Mouse (Mus musculus): Measurements from ENCODE around the gene Lbx2. TPM values are rescaled to one million over a fixed set of nuclear protein-coding genes. Genes with fewer than 3 reads are reported as not detected.

Lbx2 gene
- not detected in 2 replicates for total RNA-seq (2023)

DNA sequence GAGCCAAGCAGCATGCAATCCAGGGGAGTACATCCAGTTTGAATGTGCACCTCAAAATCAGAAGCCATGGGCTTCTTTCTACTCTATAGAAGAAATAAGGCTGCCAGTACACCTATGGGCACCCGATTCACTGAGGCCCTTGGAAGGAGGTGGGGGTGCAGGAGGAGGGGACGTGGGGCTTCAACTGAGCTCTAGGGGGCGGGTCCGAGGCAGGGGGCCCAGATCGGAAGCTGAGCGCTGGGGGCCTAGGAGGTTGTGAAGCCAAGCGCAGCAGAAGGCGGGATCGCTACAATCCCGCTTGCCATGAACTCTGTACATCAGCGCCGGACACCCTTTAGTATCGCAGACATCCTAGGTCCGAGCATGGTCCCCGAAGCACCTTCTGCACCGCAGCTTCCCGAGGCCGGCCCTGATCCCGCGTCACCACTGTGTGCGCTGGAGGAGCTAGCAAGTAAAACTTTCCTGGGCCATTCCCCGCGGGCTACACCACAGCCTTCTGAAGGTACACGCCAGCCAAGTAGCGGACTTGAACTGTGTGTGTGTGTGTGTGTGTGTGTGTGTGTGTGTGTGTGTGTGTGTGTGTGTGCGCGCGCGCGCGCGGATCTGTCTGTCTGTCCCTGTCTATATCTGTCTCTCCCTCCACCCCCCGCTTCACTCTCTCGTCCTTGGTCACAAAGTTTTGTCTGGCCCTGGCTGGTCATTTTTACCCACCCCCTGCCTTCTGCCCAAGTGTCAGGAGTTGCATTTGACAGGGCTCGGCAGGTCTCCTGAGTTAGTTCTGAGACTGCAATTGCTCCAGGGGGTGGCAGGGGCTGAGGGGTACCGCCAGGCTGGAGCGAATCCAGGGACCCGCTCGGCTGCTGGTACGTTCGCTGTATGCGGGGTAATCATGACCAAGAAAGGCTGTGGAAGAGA is at the start of gene Lbx2:
Lbx2 (plus strand) TSS at position 247 of the 915 bp plus-strand sequence.

GRCm38 (mm10) chr6:83054074-83054851 is 31.9 kb upstream of the Lbx2 start, which contains the start of gene Aup1:
TSS of gene Aup1 (plus strand) at chr6:83054521.

GRCm38 (mm10) chr6:83054871-83055431 is 31.2 kb upstream of the Lbx2 start, which contains the start of gene Htra2:
TSS of gene Htra2 (minus strand) at chr6:83055273.

GRCm38 (mm10) chr6:83057790-83058189 is 28.4 kb upstream of the Lbx2 start, which contains the start of gene Dqx1:
TSS of gene Dqx1 (plus strand) at chr6:83057844.

GRCm38 (mm10) chr6:83070247-83070310 is 16.1 kb upstream of the Lbx2 start, which contains the start of gene Tlx2:
TSS of gene Tlx2 (minus strand) at chr6:83070293.

DNA sequence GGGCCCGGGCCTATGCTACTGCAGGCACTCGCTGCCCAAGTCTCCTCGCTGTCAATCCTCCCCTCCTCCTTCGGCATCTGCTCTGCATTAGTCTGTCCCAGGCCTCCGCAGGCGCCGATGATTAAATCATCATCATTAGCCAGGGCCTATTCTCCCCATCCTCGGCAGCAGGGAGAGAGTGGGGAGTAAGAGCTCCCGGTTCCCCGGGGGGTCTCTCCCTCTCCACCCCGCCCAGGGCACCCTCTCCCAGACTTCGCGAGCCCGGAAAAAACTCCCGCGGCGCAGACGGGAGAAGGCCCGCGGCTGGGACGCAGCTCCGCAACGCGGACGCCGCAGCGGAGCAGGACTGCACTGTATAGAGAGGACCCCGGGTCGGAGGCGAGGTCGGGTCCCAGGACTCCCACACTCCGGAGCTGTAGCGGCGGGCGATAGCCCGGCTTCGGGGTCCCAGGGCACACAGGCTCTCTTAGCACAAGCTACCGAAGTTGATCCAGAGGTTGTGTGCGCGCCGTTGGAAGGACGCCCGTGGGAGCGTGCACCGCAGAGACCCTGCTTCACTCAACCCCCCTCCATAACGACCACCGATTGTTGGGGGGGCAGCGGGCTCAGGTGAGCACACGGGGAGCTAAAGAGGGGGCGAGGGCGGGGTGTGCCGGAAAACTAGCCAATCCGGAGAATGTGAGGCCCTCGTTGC is 8.4 kb upstream of the Lbx2 start, which contains the start of gene Pcgf1:
Pcgf1 (plus strand) TSS at position 240 of the 694 bp plus-strand sequence.

GRCm38 (mm10) chr6:83101316-83101687 is 15.1 kb downstream of the Lbx2 start, which contains the start of the genes Ccdc142 and Gm42688:
TSS of gene Ccdc142 (plus strand) at chr6:83101601.
TSS of gene Gm42688 (plus strand) at chr6:83101617.

DNA sequence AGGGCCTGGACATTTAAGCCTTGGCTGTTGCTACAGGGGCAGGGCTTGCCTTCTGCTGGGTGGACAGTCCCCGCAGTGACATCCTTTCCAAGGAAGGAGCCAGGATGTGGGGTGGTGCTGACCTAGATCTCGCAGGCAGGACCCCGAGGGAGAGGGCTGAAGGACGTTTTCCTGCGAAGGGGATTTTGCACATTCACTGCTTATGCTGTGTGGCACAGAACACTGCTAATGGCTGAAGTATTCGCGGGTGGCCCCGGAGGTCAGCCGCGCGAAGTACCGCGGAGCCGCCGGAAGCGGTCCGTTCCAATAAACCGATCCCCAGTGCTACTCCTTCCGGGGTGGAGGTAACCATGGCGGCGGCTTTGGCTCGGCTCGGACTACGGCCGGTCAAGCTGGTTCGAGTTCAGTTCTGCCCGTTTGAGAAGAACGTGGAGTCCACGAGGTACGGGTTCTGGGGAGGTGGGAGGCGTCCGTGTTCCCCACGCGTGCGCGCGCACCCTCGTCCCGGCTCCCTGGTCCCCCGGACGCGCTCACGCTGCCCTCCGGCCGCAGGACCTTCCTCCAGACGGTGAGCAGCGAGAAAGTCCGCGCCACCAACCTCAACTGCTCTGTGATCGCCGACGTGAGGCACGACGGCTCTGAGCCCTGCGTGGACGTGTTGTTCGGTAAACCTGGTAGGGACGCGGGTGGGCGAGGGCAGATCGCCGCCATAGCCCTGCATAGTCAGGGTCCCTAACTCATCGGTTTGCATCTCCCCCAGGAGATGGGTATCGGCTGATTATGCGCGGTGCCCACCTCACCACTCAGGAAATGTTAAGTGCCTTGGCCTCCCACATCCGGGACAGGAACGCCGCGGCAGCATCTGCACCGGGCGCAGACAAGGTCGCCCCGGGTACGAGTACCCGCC is 22.8 kb downstream of the Lbx2 start, which contains the start of gene Mrpl53:
Mrpl53 (plus strand) TSS at position 279 of the 907 bp plus-strand sequence.

DNA sequence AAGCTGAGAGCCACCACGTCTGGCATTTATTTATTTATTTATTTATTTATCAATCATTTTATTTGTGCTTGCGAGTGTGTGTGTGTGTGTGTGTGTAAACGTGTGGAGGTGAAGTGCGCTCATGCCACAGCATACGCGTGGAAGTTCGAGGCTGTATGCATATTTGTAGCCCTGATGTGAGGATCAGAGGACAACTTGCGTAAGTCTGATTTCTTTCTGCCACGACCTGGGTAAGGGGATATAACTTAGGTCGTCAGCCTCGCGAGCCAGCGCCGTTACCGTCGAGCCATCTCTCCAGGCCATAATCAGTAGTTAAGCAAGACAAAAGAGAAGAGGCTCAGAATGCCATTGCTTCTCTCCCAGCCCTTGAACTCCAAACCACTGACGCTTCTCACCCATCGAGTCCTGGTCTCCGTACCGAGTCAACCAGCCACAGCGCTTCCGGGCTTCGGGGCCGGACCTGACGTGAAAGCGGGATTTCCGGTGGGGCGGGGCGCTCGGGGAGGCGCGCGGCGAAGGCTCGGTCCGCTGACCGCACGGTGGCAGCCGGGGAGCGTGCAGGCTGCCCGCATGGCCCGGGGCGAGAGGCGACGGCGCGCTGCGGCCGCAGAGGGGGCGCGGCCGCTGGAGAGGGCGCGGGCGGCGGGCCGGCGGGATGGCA is 29.0 kb downstream of the Lbx2 start, which contains the start of gene Mogs:
Mogs (plus strand) TSS at position 486 of the 661 bp plus-strand sequence.

GRCm38 (mm10) chr6:83120930-83121862 is 35.0 kb downstream of the Lbx2 start, which contains the start of gene Wbp1:
TSS of gene Wbp1 (minus strand) at chr6:83121559.

GRCm38 (mm10) chr6:83125331-83125730 is 39.2 kb downstream of the Lbx2 start, which contains the start of gene Ino80b:
TSS of gene Ino80b (minus strand) at chr6:83125431.

DNA sequence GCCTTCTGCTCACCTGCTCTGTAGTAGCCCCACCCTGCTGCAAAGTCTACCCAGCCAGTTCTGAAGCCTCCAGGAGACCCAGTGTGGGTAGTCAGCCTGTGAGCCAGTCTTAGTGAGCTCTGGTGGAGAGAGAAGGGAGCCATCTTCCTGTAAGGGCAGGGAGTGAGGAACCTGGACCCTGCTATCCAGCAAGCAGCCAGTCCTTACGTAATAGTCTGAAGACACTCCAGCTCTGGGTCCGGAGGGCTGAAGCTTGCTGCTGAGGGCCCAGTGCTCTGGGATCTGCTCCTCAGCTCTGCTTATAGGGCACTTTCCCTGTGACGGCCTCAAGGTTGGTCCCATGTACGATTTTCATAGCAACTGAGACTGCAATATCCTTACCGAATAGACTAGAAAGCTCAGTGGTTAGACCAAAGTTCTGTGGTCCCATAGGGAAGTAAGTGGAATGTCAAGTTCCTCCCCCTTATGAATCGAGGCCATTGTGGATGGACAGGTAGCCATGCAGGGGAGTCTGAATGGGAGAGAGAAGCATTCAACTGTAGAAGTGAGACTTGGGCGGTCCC is 48.9 kb downstream of the Lbx2 start, which contains the start of gene Rtkn:
Rtkn (plus strand) TSS at position 513 of the 563 bp plus-strand sequence.

Other genes starting within 250 kb of the Lbx2 start
- 24.2 and 37.5 TPM in 2 replicates for gene Sema4f, start 146.6 kb upstream of the Lbx2 start, total RNA-seq (2023)
- 2.1 and 3.1 TPM in 2 replicates for gene M1ap, start 139.5 kb upstream of the Lbx2 start, total RNA-seq (2023)
- gene Dok1, start 52.9 kb upstream of the Lbx2 start, total RNA-seq (2023) = 23.0 and 23.7 TPM in 2 replicates
- 0.86 and 1.0 TPM in 2 replicates for gene Loxl3, start 52.2 kb upstream of the Lbx2 start, total RNA-seq (2023)
- 213 and 248 TPM in 2 replicates for gene Aup1, start 31.8 kb upstream of the Lbx2 start, total RNA-seq (2023)
- gene Htra2, start 31.1 kb upstream of the Lbx2 start, total RNA-seq (2023) = 28.7 and 51.2 TPM in 2 replicates
- gene Dqx1, start 28.5 kb upstream of the Lbx2 start, total RNA-seq (2023) = 4.4 and 7.9 TPM in 2 replicates
- not detected in 2 replicates for gene Tlx2, start 16.1 kb upstream of the Lbx2 start, total RNA-seq (2023)
- 13.1 and 13.9 TPM in 2 replicates for gene Pcgf1, start 8.5 kb upstream of the Lbx2 start, total RNA-seq (2023)
- 4.2 and 4.8 TPM in 2 replicates for gene Ccdc142, start 15.2 kb downstream of the Lbx2 start, total RNA-seq (2023)
- gene Gm42688, start 15.2 kb downstream of the Lbx2 start, total RNA-seq (2023) = 3.2 and 4.4 TPM in 2 replicates
- gene Mrpl53, start 22.7 kb downstream of the Lbx2 start, total RNA-seq (2023) = 19.1 and 19.8 TPM in 2 replicates
- gene Mogs, start 29.1 kb downstream of the Lbx2 start, total RNA-seq (2023) = 18.9 and 25.1 TPM in 2 replicates
- gene Wbp1, start 35.2 kb downstream of the Lbx2 start, total RNA-seq (2023) = 26.7 and 32.6 TPM in 2 replicates
- gene Ino80b, start 39.1 kb downstream of the Lbx2 start, total RNA-seq (2023) = 16.4 TPM in 2 replicates
- 0.66 TPM in 1 of 2 replicates, not detected in the other for gene Rtkn, start 49.1 kb downstream of the Lbx2 start, total RNA-seq (2023)
- not detected in 2 replicates for gene Wdr54, start 70.0 kb downstream of the Lbx2 start, total RNA-seq (2023)
- gene 1700003E16Rik, start 70.0 kb downstream of the Lbx2 start, total RNA-seq (2023) = not detected in 2 replicates
- 91.8 and 114 TPM in 2 replicates for gene Dctn1, start 79.6 kb downstream of the Lbx2 start, total RNA-seq (2023)
- not detected in 2 replicates for gene Slc4a5, start 133.5 kb downstream of the Lbx2 start, total RNA-seq (2023)
- gene Mthfd2, start 239.5 kb downstream of the Lbx2 start, total RNA-seq (2023) = 18.4 and 19.1 TPM in 2 replicates
- gene Mob1a, start 239.6 kb downstream of the Lbx2 start, total RNA-seq (2023) = 180 and 209 TPM in 2 replicates

All from neutrophil, adult 65 days (primary cell).